Mouse (Mus musculus): ENCODE measurements around the gene Abcc12. TPM values are rescaled to one million over a fixed set of nuclear protein-coding genes. Genes with fewer than 3 reads are reported as not detected.

Abcc12 gene
- 0.05 and 0.10 TPM in 2 replicates for polyA plus RNA-seq (2016; fragmentation: Nextera tagmentation; extraction: Ambion mirVana)

DNA sequence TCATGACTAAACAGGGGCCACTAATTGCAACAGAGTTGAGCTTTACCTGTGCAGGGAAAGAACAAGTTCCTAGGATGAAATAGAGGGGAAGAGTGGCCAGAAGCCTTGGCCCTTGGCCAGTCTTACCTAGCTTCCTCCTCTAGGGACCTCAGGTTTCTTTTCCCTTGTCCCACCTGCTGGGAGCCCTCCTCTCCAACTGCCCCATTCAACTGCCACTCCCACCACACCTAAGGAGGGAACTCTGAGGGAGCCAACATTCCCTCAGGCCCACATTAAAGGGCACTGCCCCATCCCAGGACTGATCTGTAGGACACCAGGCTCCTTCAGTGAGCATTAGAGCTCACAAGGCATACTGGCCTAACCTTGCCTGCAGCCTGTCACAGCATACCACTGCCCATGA is at the start of gene Abcc12:
TSS of gene Abcc12 (minus strand) at position 229 of the 400 bp plus-strand sequence.
- Histone ChIP-seq H3K27me3 (ENCODE audit: insufficient read depth, poor library complexity, severe bottlenecking) (no peaks in the 10 kb centered on the region), H3K4me3 (no peak within 1 kb of the TSS), H3K27ac (no peak within 1 kb of the TSS), H3K36me3 (no peaks in the 10 kb centered on the region), H3K9me3 (no peaks in the 10 kb centered on the region), H3K4me1 (replicated peaks) (peaks cover 13% of the 10 kb centered on the region)
- no peak for DNase-seq (ENCODE audit: low spot score)

DNA sequence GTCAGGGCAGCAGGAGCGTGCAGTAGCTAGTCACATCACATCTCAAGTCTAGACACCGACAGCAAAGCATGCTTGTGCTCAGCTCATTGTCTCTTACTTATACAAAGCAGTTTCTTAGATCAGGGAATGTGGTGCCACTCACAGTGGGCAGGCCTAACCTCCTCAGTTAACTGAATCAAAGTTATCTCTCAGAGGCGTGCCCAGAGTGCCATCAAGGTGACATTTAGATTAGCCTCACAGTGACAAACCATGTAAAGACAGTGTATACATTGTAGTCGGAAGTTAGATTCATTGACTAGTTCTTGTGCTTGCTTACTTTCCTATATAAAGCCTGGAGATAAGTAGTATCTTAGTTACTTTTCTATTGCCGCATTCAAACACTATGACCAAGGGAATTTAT is 49.7 kb upstream of the Abcc12 start:
- DNase-seq (ENCODE audit: low spot score): no peak
- no peaks in the 10 kb centered on the region for H3K9me3 ChIP-seq
- no peaks in the 10 kb centered on the region for H3K27me3 ChIP-seq (ENCODE audit: insufficient read depth, poor library complexity, severe bottlenecking)
- peaks cover 26% of the 10 kb centered on the region for H3K36me3 ChIP-seq
- H3K4me3 ChIP-seq: no peak overlapping the region
- WGBS: 89% methylated on average over 5 of the region's 5 CpGs
- H3K27ac ChIP-seq: no peak overlapping the region
- H3K4me1 ChIP-seq (replicated peaks): peaks cover 5% of the 10 kb centered on the region

DNA sequence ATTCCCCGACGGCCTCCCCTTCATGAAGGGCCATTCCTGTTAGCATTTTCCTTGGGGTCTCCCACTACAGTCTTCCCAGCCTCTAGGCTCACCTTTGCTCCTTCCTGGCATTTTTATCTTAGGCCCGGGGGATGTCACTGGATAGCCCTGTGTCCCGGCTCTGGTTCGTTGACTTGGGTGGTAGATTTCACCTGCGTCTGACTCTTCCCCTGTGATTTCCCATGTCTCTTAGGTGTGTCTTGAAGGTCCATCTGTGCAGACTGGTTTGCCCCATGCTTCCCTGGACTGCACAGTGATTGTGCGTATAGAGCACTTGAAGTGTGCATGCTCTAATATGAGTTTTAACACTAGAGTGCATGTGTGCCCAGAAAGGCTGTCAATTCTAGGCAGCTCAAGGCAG is 44.4 kb upstream of the Abcc12 start:
- Histone ChIP-seq H3K27me3 (ENCODE audit: insufficient read depth, poor library complexity, severe bottlenecking) (no peaks in the 10 kb centered on the region), H3K4me3 (peak overlapping the region; percentile 96), H3K4me1 (replicated peaks) (peaks cover 20% of the 10 kb centered on the region), H3K27ac (no peak overlapping the region), H3K9me3 (no peaks in the 10 kb centered on the region), H3K36me3 (no peaks in the 10 kb centered on the region)
- DNase-seq (ENCODE audit: low spot score): peak; percentile 2
- WGBS: 60% methylated on average over 7 of the region's 7 CpGs

DNA sequence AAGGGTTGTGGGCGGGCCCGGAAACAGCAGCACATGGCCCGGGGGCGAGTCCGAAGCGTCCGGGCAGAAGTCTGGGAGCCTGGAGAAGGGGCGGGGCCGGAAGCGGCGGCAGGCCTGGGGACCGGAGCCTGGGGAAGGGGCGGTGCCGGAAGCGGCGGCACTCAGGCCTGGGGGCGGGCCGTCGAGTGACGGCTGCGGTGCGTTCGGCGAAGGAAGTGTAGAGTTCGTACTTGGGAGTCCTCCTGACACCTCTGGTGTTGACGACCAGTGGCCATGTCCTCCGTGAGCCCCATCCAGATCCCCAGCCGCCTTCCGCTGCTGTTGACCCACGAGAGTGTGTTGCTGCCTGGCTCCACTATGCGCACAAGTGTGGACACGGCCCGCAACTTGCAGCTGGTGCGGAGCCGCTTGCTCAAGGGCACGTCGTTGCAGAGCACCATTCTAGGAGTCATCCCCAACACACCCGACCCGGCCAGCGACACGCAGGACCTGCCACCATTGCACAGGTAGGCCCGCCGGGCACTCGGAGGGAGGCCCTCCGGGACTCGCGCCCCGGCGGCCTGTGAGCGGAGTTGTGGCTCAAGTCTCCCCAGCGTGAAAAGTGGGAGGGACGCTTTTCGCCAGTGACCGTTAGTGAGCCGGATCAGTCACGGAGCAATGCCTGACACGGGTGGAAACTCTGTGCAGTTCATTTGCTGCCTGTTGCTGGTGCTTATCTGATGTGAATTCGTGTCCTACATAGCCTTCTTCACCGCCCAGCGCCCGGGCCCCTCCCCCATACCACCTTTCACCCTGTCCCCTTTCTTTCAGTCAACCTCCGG is 43.6 kb upstream of the Abcc12 start, which contains the start of gene Lonp2:
TSS of gene Lonp2 (plus strand) at position 133 of the 821 bp plus-strand sequence.
- H3K4me3 ChIP-seq: peak within 1 kb of the TSS; percentile 96
- no peaks in the 10 kb centered on the region for H3K27me3 ChIP-seq (ENCODE audit: insufficient read depth, poor library complexity, severe bottlenecking)
- under 1% methylated on average over 62 of the region's 62 CpGs for WGBS
- DNase-seq (ENCODE audit: low spot score): peak; percentile 98
- no peaks in the 10 kb centered on the region for H3K36me3 ChIP-seq
- no peaks in the 10 kb centered on the region for H3K9me3 ChIP-seq
- peaks cover 20% of the 10 kb centered on the region for H3K4me1 ChIP-seq (replicated peaks)
- peak within 1 kb of the TSS; percentile 88 for H3K27ac ChIP-seq

DNA sequence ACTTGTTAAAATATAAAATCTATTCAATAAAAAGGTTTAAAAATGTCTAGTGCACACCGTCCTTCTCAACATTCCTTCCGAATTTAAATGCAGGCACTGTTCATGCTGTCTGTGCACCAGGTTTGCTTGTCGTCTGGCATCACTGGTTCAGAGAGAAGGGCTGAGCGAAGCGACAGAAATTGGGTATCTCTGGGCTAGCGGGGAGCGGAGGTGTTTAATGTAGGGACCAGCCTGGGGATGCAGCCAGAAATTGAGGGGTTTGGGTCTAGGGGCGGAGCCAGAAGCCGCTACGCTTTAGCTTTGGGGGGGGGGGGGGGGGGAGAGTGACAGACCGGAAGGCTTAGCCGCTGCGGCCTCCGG is 43.0 kb upstream of the Abcc12 start:
- peak overlapping the region; percentile 88 for H3K27ac ChIP-seq
- DNase-seq (ENCODE audit: low spot score): no peak
- 3% methylated on average over 14 of the region's 14 CpGs for WGBS

DNA sequence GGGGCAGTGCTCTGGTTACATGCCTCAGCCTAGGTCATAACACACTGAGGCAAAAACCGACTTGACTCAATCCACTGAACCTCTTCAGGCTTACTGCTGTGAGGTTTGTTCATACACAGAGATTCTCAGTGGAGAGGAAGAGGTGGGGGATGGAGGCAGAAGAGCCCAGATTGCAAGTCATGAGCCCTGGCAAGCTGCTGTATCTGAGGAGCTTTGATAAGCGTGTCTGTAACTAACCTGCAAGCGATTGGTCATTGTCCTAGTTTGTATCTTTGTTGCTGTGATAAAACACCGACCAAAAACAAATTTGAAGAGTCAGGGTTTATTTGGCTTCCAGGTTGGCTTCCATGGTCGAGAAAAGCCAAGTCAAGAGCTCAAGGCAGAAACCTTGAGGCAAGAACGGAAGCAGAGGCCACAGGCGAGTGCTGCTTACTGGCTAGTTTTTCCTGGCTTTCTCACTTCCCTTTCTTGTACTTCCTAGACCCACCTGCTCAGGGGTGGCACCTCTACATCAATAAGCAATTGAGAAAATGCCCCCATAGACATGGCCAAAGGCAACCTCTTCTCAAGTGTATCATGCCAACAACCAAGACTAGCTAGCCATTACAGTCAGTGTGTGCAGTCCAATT is 37.4 kb upstream of the Abcc12 start:
- H3K4me3 ChIP-seq: no peak overlapping the region
- H3K9me3 ChIP-seq: no peaks in the 10 kb centered on the region
- no peak for DNase-seq (ENCODE audit: low spot score)
- H3K4me1 ChIP-seq (replicated peaks): no peaks in the 10 kb centered on the region
- H3K27me3 ChIP-seq (ENCODE audit: insufficient read depth, poor library complexity, severe bottlenecking): no peaks in the 10 kb centered on the region
- 77% methylated on average over 7 of the region's 7 CpGs for WGBS
- H3K27ac ChIP-seq: no peak overlapping the region
- no peaks in the 10 kb centered on the region for H3K36me3 ChIP-seq

More for the DNA sequence above, 43.0 kb upstream of the Abcc12 start:
- H3K27me3 ChIP-seq (ENCODE audit: insufficient read depth, poor library complexity, severe bottlenecking): no peaks in the 10 kb centered on the region
- H3K4me1 ChIP-seq (replicated peaks): peaks cover 20% of the 10 kb centered on the region
- H3K9me3 ChIP-seq: no peaks in the 10 kb centered on the region
- peak overlapping the region; percentile 96 for H3K4me3 ChIP-seq
- no peaks in the 10 kb centered on the region for H3K36me3 ChIP-seq

DNA sequence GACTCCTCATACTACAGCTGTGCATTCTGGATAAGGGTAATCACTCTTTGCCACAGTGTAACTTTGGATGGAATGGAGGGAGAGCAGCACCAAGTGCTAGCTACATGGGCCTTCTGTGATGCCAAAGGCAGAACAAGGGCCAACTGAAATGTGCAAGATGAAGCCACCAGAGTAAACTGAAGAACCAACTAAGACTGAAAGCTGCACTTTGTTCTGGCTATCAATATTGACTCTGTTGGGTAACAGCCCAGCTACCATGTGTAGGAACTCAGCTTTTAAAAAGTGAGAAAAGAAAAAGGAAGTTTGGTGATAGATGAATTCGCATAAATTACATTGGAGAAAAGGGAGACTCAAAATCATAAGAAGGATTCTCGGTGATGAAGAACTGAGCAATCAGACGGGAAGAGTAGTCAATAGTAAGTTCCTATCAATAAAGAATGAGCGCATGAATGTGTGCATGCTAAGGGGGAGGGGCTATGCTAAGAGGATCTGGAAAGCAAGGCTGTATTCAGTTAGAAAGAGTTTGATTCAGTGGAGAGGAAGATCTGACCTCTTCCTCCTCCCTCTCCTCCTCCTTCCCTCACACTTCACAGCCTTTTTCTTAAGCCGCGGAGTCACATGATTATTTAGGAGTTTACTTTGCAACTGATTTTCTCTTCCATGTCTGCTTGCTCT is 34.7 kb upstream of the Abcc12 start:
- Histone ChIP-seq H3K27me3 (ENCODE audit: insufficient read depth, poor library complexity, severe bottlenecking) (no peaks in the 10 kb centered on the region), H3K9me3 (no peaks in the 10 kb centered on the region), H3K4me1 (replicated peaks) (no peaks in the 10 kb centered on the region), H3K27ac (no peak overlapping the region), H3K4me3 (no peak overlapping the region), H3K36me3 (no peaks in the 10 kb centered on the region)
- no peak for DNase-seq (ENCODE audit: low spot score)
- WGBS: 90% methylated on average over 6 of the region's 6 CpGs

DNA sequence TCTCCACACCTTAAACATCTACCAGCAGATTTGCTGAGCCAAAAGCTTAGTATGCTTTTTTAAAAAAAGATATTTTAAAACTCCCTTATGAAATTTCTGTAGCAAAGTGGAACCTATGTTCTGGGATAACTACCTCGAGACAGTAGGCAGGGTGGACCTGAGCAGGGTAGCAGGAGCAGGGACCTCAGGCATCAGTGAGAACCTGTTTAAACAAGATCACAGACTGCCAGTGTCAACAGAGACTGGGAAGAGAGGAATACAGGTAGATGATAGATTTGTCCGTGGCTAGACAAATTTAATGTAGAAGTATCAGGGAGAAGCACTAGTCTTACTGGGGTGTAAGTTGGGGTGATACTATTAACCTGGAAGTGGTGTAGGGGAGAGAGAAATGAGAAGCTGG is 33.3 kb upstream of the Abcc12 start:
- no peaks in the 10 kb centered on the region for H3K36me3 ChIP-seq
- no peak overlapping the region for H3K4me3 ChIP-seq
- H3K4me1 ChIP-seq (replicated peaks): no peaks in the 10 kb centered on the region
- WGBS: 76% methylated on average over 2 of the region's 2 CpGs
- no peaks in the 10 kb centered on the region for H3K27me3 ChIP-seq (ENCODE audit: insufficient read depth, poor library complexity, severe bottlenecking)
- no peak for DNase-seq (ENCODE audit: low spot score)
- no peak overlapping the region for H3K27ac ChIP-seq
- no peaks in the 10 kb centered on the region for H3K9me3 ChIP-seq

DNA sequence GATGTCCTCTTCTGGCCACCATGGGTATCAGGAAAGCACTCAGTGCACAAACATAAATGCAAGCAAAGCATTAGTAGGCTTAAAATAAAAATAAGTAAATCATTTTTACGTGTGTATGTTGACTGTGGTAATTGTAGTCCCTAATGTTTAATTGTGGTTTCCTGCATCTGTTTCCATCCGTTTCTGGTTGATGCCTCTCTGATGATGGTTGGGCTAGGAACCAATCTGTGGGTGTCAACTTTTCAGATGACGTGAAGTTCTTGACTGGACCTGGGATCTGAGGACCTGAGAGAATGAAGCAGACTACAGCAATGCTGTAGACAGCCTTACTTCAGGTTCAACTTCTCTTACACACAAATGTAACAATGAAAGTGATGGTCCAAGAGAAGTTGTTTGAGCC is 24.2 kb upstream of the Abcc12 start:
- no peaks in the 10 kb centered on the region for H3K36me3 ChIP-seq
- DNase-seq (ENCODE audit: low spot score): no peak
- WGBS: 81% methylated on average over 3 of the region's 3 CpGs

DNA sequence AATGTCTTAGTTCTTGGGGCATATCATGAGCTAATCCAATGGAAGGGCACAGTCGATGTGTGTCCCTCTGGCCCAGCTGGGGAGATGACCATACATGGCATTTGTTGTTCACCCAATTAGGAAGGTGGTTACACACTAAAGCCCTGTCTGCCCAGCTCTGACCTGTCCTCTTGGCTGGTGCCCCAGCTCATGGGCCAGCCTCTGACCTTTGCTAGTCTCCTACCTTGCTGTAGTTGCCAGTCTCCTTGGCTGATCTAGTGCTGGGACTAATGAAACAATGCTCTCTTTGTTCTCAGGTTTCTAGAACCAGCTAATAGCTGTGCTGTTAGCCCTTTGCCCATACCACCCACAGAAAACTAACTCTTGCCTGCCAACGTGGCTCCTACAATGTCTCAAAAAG is 22.7 kb upstream of the Abcc12 start:
- H3K4me1 ChIP-seq (replicated peaks): 0 out of 2 replicates have a peak, but pooled peaks cover 2% of the 10 kb centered on the region
- 72% methylated on average over 2 of the region's 2 CpGs for WGBS

More for the DNA sequence above, 24.2 kb upstream of the Abcc12 start:
- H3K4me1 ChIP-seq (replicated peaks): 0 out of 2 replicates have a peak, but pooled peaks cover 2% of the 10 kb centered on the region
- no peak overlapping the region for H3K27ac ChIP-seq
- H3K4me3 ChIP-seq: no peak overlapping the region
- no peaks in the 10 kb centered on the region for H3K27me3 ChIP-seq (ENCODE audit: insufficient read depth, poor library complexity, severe bottlenecking)
- H3K9me3 ChIP-seq: no peaks in the 10 kb centered on the region

DNA sequence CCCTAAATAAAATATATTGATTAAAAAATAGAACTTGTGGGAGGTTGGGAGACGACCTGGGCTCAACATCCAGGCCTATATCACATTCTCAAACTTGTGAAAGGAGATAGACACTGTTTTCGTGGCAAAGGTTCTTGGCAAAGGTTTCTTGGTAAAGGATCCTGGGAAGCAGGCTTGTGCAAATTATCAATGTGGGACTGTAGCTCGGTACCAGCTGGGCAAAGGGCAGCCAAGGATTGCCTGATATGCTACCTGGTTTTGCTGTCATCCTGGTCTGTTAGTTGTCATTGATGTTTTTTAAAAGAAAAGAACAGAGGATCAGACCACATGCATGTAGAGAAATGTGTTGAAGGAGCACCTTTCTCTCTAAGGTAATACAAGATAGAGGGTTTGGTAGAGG is 19.8 kb upstream of the Abcc12 start:
- H3K4me1 ChIP-seq (replicated peaks): 0 out of 2 replicates have a peak, but pooled peaks cover 2% of the 10 kb centered on the region
- H3K27me3 ChIP-seq (ENCODE audit: insufficient read depth, poor library complexity, severe bottlenecking): no peaks in the 10 kb centered on the region
- no peak overlapping the region for H3K4me3 ChIP-seq
- no peaks in the 10 kb centered on the region for H3K9me3 ChIP-seq
- DNase-seq (ENCODE audit: low spot score): no peak
- 82% methylated on average over 3 of the region's 3 CpGs for WGBS
- no peaks in the 10 kb centered on the region for H3K36me3 ChIP-seq
- no peak overlapping the region for H3K27ac ChIP-seq

More for the DNA sequence above, 22.7 kb upstream of the Abcc12 start:
- Histone ChIP-seq H3K9me3 (no peaks in the 10 kb centered on the region), H3K27ac (no peak overlapping the region), H3K27me3 (ENCODE audit: insufficient read depth, poor library complexity, severe bottlenecking) (no peaks in the 10 kb centered on the region), H3K4me3 (no peak overlapping the region), H3K36me3 (no peaks in the 10 kb centered on the region)
- no peak for DNase-seq (ENCODE audit: low spot score)

DNA sequence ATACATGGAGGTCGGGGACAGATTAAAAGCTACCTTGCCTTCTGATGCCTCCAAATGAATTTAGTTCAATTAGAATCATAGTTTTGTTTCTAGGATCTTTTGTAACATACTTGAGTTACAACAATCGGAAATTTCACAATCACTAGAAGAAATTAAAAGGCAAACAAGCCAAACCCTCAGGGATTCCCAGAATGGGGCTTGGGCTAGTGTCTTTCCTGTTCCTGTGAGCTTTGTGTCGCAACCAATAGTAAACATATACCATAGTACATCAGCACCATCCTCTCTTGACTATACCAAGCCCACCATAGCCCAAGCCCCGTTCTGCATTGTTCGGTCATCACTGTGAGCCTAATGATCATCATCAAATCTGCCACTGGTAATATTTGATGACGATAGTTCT is 18.8 kb upstream of the Abcc12 start:
- H3K27ac ChIP-seq: no peak overlapping the region
- 0 out of 2 replicates have a peak, but pooled peaks cover 2% of the 10 kb centered on the region for H3K4me1 ChIP-seq (replicated peaks)
- no peaks in the 10 kb centered on the region for H3K9me3 ChIP-seq
- H3K36me3 ChIP-seq: no peaks in the 10 kb centered on the region
- whole genome bisulfite sequencing: 90% methylated on average over 6 of the region's 6 CpGs
- no peak overlapping the region for H3K4me3 ChIP-seq
- no peak for DNase-seq (ENCODE audit: low spot score)
- no peaks in the 10 kb centered on the region for H3K27me3 ChIP-seq (ENCODE audit: insufficient read depth, poor library complexity, severe bottlenecking)

DNA sequence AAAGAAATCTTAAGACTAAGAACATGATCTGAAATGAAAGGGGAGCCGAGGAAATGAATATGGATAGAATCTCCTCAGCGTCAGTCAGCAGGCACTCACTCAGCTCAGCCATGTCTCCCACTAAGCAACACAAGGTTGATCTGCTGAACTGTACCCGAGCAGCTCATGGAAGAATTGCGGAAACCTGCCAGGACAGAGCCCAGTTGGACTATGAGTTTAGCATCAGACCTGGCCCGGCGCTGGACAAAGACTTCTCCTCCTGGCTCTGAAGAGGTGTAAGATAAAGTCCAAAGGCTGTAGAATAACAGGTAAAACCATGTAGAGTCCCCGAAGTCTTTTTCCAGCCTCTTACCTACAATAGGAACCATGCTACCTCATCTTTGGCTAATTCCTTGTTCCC is 17.2 kb upstream of the Abcc12 start:
- Histone ChIP-seq H3K27ac (no peak overlapping the region), H3K9me3 (no peaks in the 10 kb centered on the region), H3K4me1 (replicated peaks) (no peaks in the 10 kb centered on the region), H3K27me3 (ENCODE audit: insufficient read depth, poor library complexity, severe bottlenecking) (no peaks in the 10 kb centered on the region), H3K4me3 (no peak overlapping the region), H3K36me3 (no peaks in the 10 kb centered on the region)
- DNase-seq (ENCODE audit: low spot score): no peak
- 87% methylated on average over 7 of the region's 7 CpGs for WGBS

Measured in hindbrain, embryonic 10.5 days (tissue).